In genomic region chr9:57074822-57075603, GRCm38 (mm10) we compare ENCODE assay signal across 8 mouse cellular contexts. TPM values are rescaled to one million over a fixed set of nuclear protein-coding genes. Genes with fewer than 3 reads are reported as not detected.
DNase-seq lines count a peak whose midpoint lies in the region; ATAC-seq and TF ChIP-seq lines count a peak whose summit lies in the region.

No protein-coding gene starts in this region.

- TF ChIP-seq POLR2A in olfactory bulb, adult 2 months (IDR thresholded peaks at IDR 0.05; ENCODE audit: insufficient read depth, low read depth, low read length) = no peak

- peaks cover 28% of the 10 kb centered on the region for H3K4me1 ChIP-seq in embryonic facial prominence, embryonic 15.5 days
- peaks cover 26% of the 10 kb centered on the region for H3K4me1 ChIP-seq in heart, embryonic 12.5 days (replicated peaks)
- peaks cover 7% of the 10 kb centered on the region for H3K4me1 ChIP-seq in kidney, postnatal 0 days (replicated peaks; ENCODE audit: insufficient read depth, low read length)
- H3K4me1 ChIP-seq in liver, postnatal 0 days (ENCODE audit: insufficient read depth) = peaks cover 11% of the 10 kb centered on the region
- H3K4me1 ChIP-seq in olfactory bulb, adult 2 months (ENCODE audit: control insufficient read depth, insufficient read depth, low read length) = peaks cover 12% of the 10 kb centered on the region

- WGBS in embryonic facial prominence, embryonic 15.5 days = 5% methylated on average over 17 of the region's 17 CpGs
- 8% methylated on average over 17 of the region's 17 CpGs for WGBS in heart, embryonic 12.5 days
- 5% methylated on average over 17 of the region's 17 CpGs for WGBS in kidney, postnatal 0 days
- WGBS in liver, postnatal 0 days (ENCODE audit: insufficient replicate concordance) = 8% methylated on average over 17 of the region's 17 CpGs
- whole genome bisulfite sequencing in olfactory bulb, adult 2 months = under 1% methylated on average over 17 of the region's 17 CpGs

- H3K9me3 ChIP-seq in embryonic facial prominence, embryonic 15.5 days (replicated peaks) = no peaks in the 10 kb centered on the region
- H3K9me3 ChIP-seq in heart, embryonic 12.5 days (replicated peaks) = no peaks in the 10 kb centered on the region
- H3K9me3 ChIP-seq in kidney, postnatal 0 days (replicated peaks; ENCODE audit: low read length) = no peaks in the 10 kb centered on the region
- no peaks in the 10 kb centered on the region for H3K9me3 ChIP-seq in liver, postnatal 0 days (ENCODE audit: low read length)

- H3K4me2 ChIP-seq in embryonic facial prominence, embryonic 15.5 days (replicated peaks) = peak overlapping the region; percentile 77
- H3K4me2 ChIP-seq in heart, embryonic 12.5 days = peak overlapping the region; percentile 82
- peak overlapping the region; percentile 66 for H3K4me2 ChIP-seq in kidney, postnatal 0 days (ENCODE audit: low read length)
- peak overlapping the region; percentile 93 for H3K4me2 ChIP-seq in liver, postnatal 0 days (ENCODE audit: low read depth, low read length)

- ATAC-seq in embryonic facial prominence, embryonic 15.5 days (ENCODE audit: insufficient number of reproducible peaks, low FRiP score, low TSS enrichment, low read depth) = no peak
- ATAC-seq in heart, embryonic 12.5 days (ENCODE audit: insufficient number of reproducible peaks, low FRiP score) = no peak
- no peak for ATAC-seq in kidney, postnatal 0 days (replicated peaks; ENCODE audit: low FRiP score, low read depth)
- no peak for ATAC-seq in liver, postnatal 0 days

- H3K27ac ChIP-seq in embryonic facial prominence, embryonic 15.5 days (replicated peaks) = peak overlapping the region; percentile 100
- peak overlapping the region; percentile 90 for H3K27ac ChIP-seq in heart, embryonic 12.5 days (ENCODE audit: poor library complexity, severe bottlenecking)
- peak overlapping the region; percentile 98 for H3K27ac ChIP-seq in kidney, postnatal 0 days
- peak overlapping the region; percentile 99 for H3K27ac ChIP-seq in liver, postnatal 0 days (ENCODE audit: low read depth)
- peak overlapping the region; percentile 78 for H3K27ac ChIP-seq in olfactory bulb, adult 2 months (ENCODE audit: insufficient read depth, low read depth, low read length)

- no peaks in the 10 kb centered on the region for H3K27me3 ChIP-seq in embryonic facial prominence, embryonic 15.5 days
- no peaks in the 10 kb centered on the region for H3K27me3 ChIP-seq in heart, embryonic 12.5 days (replicated peaks)
- H3K27me3 ChIP-seq in kidney, postnatal 0 days (ENCODE audit: insufficient read depth, low read length) = no peaks in the 10 kb centered on the region
- H3K27me3 ChIP-seq in liver, postnatal 0 days (ENCODE audit: insufficient read depth, low read length) = no peaks in the 10 kb centered on the region

- no peaks in the 10 kb centered on the region for H3K36me3 ChIP-seq in embryonic facial prominence, embryonic 15.5 days
- H3K36me3 ChIP-seq in heart, embryonic 12.5 days = no peaks in the 10 kb centered on the region
- H3K36me3 ChIP-seq in kidney, postnatal 0 days (ENCODE audit: insufficient read depth, low read length) = no peaks in the 10 kb centered on the region
- H3K36me3 ChIP-seq in liver, postnatal 0 days (replicated peaks; ENCODE audit: insufficient read depth, low read length) = no peaks in the 10 kb centered on the region

- peak overlapping the region; percentile 23 for H3K9ac ChIP-seq in embryonic facial prominence, embryonic 15.5 days
- peak overlapping the region; percentile 81 for H3K9ac ChIP-seq in heart, embryonic 12.5 days
- H3K9ac ChIP-seq in kidney, postnatal 0 days (ENCODE audit: low read depth, low read length) = peak overlapping the region; percentile 71; the same call in 1 of the 2 replicates
- peak overlapping the region; percentile 65 for H3K9ac ChIP-seq in liver, postnatal 0 days (replicated peaks)

- DNase-seq in CD4-positive helper T cell, adult 2 months (ENCODE audit: low read depth, low spot score) = peak; percentile 89
- DNase-seq in adrenal gland, postnatal 4 days (ENCODE audit: low spot score in 2 of 2) = peak; percentile 24 to 53
- DNase-seq in kidney, postnatal 0 days (ENCODE audit: low spot score) = peak; percentile 92
- DNase-seq in liver, postnatal 0 days = peak; percentile 82
- peak; percentile 78 for DNase-seq in thymus, postnatal 0 days (ENCODE audit: low spot score)

- TF ChIP-seq CTCF in kidney, postnatal 0 days (IDR thresholded peaks at IDR 0.05; ENCODE audit: low read depth) = no peak
- peak; percentile 11; the same call in 1 of the 2 replicates for TF ChIP-seq CTCF in liver, postnatal 0 days (IDR thresholded peaks at IDR 0.05; ENCODE audit: low read depth)
- no peak for TF ChIP-seq CTCF in olfactory bulb, adult 2 months (IDR thresholded peaks at IDR 0.05; ENCODE audit: insufficient read depth, low read depth, low read length)

- H3K4me3 ChIP-seq in embryonic facial prominence, embryonic 15.5 days (replicated peaks) = peak overlapping the region; percentile 83
- H3K4me3 ChIP-seq in heart, embryonic 12.5 days = peak overlapping the region; percentile 80
- peak overlapping the region; percentile 84 for H3K4me3 ChIP-seq in kidney, postnatal 0 days (replicated peaks; ENCODE audit: low read depth, low read length)
- H3K4me3 ChIP-seq in liver, postnatal 0 days (ENCODE audit: low read depth, low read length) = peak overlapping the region; percentile 85
- peak overlapping the region; percentile 54 for H3K4me3 ChIP-seq in olfactory bulb, adult 2 months (ENCODE audit: insufficient read depth, low read depth, low read length)

- no peak for TF ChIP-seq EP300 in liver, postnatal 0 days (IDR thresholded peaks at IDR 0.05; ENCODE audit: low read depth)

RNA-seq across cellular contexts. Expression of gene Sin3a, which starts 3.2 kb away (rescaled TPM):
- total RNA-seq in adrenal gland, postnatal 4 days (2021) = 10 to 100 TPM; 58.0 to 64.5 TPM
- 28.0 and 32.8 TPM in 2 replicates for polyA plus RNA-seq in embryonic facial prominence, embryonic 15.5 days (2015; fragmentation: Nextera tagmentation; extraction: Ambion mirVana)
- 29.3 and 29.6 TPM in 2 replicates for polyA plus RNA-seq in heart, embryonic 12.5 days (2016; fragmentation: Nextera tagmentation; extraction: Ambion mirVana)
- 18.3 and 21.3 TPM in 2 replicates for polyA plus RNA-seq in kidney, postnatal 0 days (2015; fragmentation: Nextera tagmentation; extraction: Ambion mirVana)
- polyA plus RNA-seq in liver, postnatal 0 days (2015; fragmentation: Nextera tagmentation; extraction: Ambion mirVana) = 6.1 and 6.6 TPM in 2 replicates
- polyA plus RNA-seq in olfactory bulb, adult 2 months (2012; ENCODE audit: insufficient read depth, insufficient read length, low replicate concordance, missing spikeins) = not detected in 2 replicates
- 25.3 and 26.6 TPM in 2 replicates for polyA plus RNA-seq in thymus, postnatal 0 days (2015; fragmentation: Nextera tagmentation; extraction: Ambion mirVana)

RNA-seq across cellular contexts. Expression of gene Man2c1, which starts 55.5 kb away (rescaled TPM):
- 100 to 1,000 TPM; 172 to 175 TPM for total RNA-seq in adrenal gland, postnatal 4 days (2021)
- polyA plus RNA-seq in embryonic facial prominence, embryonic 15.5 days (2015; fragmentation: Nextera tagmentation; extraction: Ambion mirVana) = 72.5 and 78.0 TPM in 2 replicates
- polyA plus RNA-seq in heart, embryonic 12.5 days (2016; fragmentation: Nextera tagmentation; extraction: Ambion mirVana) = 57.1 and 59.6 TPM in 2 replicates
- polyA plus RNA-seq in kidney, postnatal 0 days (2015; fragmentation: Nextera tagmentation; extraction: Ambion mirVana) = 47.7 and 53.9 TPM in 2 replicates
- polyA plus RNA-seq in liver, postnatal 0 days (2015; fragmentation: Nextera tagmentation; extraction: Ambion mirVana) = 18.2 and 18.5 TPM in 2 replicates
- not detected in 2 replicates for polyA plus RNA-seq in olfactory bulb, adult 2 months (2012; ENCODE audit: insufficient read depth, insufficient read length, low replicate concordance, missing spikeins)
- 36.6 and 37.6 TPM in 2 replicates for polyA plus RNA-seq in thymus, postnatal 0 days (2015; fragmentation: Nextera tagmentation; extraction: Ambion mirVana)

Comparison
In these comparisons a context has a peak if more than half of its experiments do, and no peak if none do; other contexts are left out.
1. DNase-seq: peak in every context shown above with its lines; median percentile 92 in kidney, postnatal 0 days; 89 in CD4-positive helper T cell, adult 2 months; 82 in liver, postnatal 0 days; 78 in thymus, postnatal 0 days; 38 in adrenal gland, postnatal 4 days.
2. H3K9ac ChIP-seq: peak in every context shown above with its lines; median percentile 81 in heart, embryonic 12.5 days; 71 in kidney, postnatal 0 days; 65 in liver, postnatal 0 days; 23 in embryonic facial prominence, embryonic 15.5 days.
3. RNA of gene Man2c1, which starts 55.5 kb away (polyA plus RNA-seq): 72.5 to 78.0 TPM in embryonic facial prominence, embryonic 15.5 days, 57.1 to 59.6 TPM in heart, embryonic 12.5 days, 47.7 to 53.9 TPM in kidney, postnatal 0 days, 36.6 to 37.6 TPM in thymus, postnatal 0 days and 18.2 to 18.5 TPM in liver, postnatal 0 days; not detected in olfactory bulb, adult 2 months; every median in the first group is over 10 times any median in the second.
4. Peak in every context shown above with its lines, with median percentiles within 50 percentile points of each other: H3K27ac ChIP-seq, H3K4me2 ChIP-seq and H3K4me3 ChIP-seq.